Mouse (Mus musculus) cerebral cortex, adult 2 months (tissue): ENCODE results near the gene Them5.

Experiments used
- WGBS: fragments of 180-500 bp; shearing (Covaris S2); methylation state at CpG from one replicate; pipeline ENCODE4 v1.1.7; 2018; 5-methylcytosine and 5-hydroxymethylcytosine counted together

Gene Them5

GRCm38 (mm10) chr3:94341959-94342422 is at the start of gene Them5:
Them5 (plus strand) TSS chr3:94342099.
- 52% methylated on average over 3 of the region's 3 CpGs for WGBS

DNA sequence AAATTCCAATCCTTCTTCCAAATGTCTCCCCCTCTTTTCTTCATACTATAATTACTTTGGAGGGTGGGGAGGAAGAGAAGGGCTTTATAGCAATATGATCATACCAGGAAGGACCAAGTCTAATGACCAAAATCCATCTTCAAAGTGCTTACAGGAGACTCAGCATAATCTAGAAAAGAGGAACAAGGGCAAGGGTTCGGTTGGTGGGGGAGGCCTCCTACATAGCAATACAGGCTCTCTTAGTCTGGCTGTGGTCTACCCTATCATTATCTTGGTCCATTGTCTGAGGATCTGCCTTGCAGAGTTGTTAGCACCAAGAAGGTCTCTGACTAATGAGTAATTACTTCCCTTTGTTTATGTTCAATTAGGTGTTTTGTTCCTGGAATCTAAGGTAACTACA is 36.4 kb upstream of the Them5 start:
- WGBS: 66% methylated on average over 1 of the region's 1 CpGs

DNA sequence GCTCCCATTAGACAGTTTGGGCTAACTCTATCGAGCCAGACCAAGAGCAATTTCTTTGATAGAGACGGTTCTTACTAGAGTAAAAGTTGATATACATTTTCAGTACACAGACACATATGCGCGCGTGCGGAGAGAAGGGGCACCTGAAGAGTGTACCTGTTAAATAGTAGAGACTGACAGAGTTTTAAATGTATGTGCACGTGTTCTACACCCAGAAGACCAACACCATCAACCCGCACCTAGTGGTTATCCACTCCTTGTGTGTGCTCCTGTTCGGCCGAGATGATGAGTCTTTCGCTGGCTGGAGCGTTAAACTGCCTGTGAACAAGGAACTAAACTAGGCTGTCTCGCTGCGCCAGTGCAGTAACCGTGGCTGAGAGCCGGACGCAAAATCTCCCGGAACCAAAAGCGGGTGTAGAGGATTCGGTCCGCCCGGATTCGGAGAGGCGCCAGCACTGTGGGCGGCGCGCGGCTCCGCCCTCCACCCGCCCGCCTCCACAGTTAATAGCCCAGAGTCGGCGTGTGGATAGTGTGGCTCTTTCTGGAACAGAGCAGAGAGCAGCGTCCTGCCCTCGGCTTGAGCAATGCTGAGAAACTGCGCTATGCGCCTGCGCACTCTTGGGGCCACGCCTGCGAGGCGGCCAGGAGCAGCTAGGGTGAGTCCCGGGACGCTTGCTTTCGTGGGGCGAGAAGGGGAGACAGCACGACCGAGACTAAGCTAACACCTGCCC is 32.1 kb upstream of the Them5 start, which contains the start of gene Them4:
Gene Them4 (plus strand): TSS at position 457 of the 731 bp plus-strand sequence.
- 1% methylated on average over 47 of the region's 47 CpGs for WGBS

DNA sequence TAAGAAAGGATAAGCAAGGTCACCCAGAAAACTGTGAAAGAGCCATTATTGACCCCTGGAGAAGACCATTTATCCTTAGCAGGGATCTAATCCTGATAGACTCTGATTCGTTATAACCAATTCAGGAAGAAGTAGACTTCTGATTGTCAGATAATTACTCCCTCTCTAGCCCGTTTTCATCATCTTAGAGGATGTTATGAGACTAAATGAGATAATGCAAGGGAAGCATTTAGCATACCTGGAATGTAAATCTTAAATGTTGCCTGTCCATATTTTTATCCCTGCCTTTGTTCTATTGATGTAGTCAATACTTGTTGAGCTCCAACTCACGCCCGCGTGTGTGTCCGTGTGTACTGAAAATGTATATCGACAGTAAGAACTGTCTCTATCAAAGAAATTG is 31.4 kb upstream of the Them5 start:
- 19% methylated on average over 7 of the region's 7 CpGs for WGBS

- WGBS: 49% methylated on average over 6 of the region's 6 CpGs
These were observed 31.0 kb upstream of the Them5 start for GRCm38 (mm10) chr3:94310911-94311310.

DNA sequence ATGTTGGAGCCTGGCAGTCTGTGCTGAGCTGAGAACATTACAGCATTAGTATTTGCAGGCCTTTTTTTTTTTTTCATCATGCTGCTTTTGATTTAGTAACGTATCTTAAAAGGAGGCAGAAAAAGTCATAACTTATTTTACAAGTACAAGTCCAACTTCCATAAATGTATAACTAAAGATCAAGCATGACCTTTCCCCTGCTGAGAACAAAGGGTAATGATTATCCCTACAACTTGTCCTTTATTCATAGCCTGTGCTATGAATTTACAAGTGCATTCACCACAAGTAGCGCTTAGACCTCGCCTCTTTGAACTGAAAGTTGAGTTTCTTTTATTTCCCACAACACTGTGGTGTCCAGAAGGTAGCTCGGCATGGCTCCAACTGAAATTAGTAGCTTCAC is 30.5 kb upstream of the Them5 start:
- WGBS: 69% methylated on average over 4 of the region's 4 CpGs

GRCm38 (mm10) chr3:94328681-94329080 is 13.2 kb upstream of the Them5 start:
- 79% methylated on average over 3 of the region's 3 CpGs for WGBS

DNA sequence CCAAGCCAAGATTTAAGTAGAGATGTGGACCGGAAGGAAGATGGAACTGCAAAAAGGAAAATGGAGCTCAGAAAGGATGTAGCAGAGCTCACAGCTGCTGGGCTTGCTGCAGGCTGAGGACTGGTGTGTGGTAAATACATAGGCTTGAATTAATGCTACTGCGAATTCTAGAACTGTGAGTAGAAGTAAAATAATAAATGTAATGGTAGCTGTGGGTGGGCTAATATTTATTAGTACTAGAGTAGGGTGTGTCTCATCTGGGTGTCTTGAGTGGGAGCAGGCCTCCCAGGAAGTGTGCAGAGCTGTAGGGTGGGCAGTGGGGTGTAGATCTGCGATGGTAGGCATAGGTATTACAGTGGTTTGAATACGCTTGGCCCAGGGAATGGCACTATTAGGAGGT is 7.5 kb upstream of the Them5 start:
- 91% methylated on average over 4 of the region's 4 CpGs for WGBS

DNA sequence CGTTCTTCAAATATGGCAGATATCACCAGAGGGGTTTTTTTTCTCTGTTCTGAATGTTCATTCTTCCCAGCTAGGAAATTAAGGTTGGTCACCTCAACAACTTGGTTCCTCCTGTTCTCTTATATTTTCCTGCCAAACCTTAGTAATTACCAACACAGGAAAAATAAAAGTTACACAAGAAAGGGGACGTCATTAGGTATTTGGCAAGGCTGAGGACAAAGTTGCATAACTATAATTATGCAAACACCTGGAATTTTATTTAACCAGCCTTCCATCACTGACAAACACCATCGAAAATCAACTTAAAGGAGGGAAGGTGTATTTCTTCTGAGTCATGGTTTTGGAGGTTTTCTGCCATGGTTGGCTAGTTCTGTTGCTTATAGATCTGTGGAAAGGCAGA is 3.4 kb upstream of the Them5 start:
- WGBS: 89% methylated on average over 3 of the region's 3 CpGs

DNA sequence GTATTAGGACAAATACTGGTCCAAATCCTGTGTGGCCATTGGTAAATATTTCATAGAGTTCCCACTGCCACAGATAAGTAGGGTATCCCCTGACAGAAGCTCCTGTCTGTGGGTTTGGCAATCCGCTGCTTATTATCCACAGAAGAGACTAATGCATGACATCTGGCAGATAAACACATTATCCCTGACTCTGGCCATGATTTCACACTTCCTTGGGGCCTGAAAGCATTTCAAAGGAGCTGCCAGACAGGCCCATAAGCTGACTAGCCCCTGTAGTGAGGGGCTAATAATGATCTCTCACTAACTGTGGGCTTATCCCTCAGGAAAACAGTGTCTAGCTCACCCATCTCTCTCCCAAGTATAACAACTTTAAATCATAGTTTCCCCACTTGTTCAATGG is 653 bp downstream of the Them5 start:
- WGBS: 84% methylated on average over 1 of the region's 1 CpGs

DNA sequence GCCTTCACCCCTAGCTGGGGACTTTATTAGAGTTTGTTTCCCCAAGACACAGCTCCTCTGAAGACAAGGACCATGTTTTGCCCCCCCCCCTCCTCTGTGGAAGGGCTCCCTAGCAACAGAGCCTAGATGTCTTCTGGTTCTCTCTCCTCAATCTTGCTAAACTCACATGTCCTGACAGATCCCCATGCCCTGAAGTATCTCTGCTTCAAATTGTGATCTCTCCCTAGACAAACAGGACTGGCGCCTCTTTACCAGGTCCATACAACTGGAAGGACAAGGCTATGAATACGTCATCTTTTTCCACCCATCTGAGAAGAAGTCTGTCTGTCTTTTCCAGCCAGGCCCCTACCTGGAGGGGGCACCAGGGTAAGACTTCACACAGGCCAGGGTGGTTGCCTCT is 2.3 kb downstream of the Them5 start:
- 92% methylated on average over 2 of the region's 2 CpGs for WGBS

DNA sequence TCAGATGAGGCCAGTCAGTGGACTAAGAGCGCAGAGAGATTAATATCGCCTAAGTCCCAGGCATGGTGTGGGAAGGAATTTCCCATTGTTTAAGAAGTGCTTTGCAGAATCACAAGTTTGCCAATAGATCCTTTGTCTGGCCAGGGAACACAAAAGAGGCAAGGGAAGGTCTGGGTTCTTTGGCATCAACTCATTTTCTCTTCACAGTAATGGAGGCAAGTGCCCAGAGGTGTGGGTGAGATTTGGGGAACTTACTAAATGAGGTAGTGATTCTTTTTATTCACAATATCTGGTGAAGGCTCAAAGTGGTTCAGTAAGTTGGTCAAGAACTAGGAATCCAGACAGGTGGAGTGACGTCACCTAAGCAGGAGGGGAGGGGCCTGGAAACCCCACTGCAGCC is 3.0 kb downstream of the Them5 start:
- WGBS: 73% methylated on average over 3 of the region's 3 CpGs

GRCm38 (mm10) chr3:94348146-94348545 is 6.2 kb downstream of the Them5 start:
- 80% methylated on average over 2 of the region's 2 CpGs for WGBS

GRCm38 (mm10) chr3:94360812-94361211 is 18.9 kb downstream of the Them5 start:
- WGBS: 2% methylated on average over 1 of the region's 1 CpGs

- whole genome bisulfite sequencing: 71% methylated on average over 7 of the region's 7 CpGs
These were observed 20.2 kb downstream of the Them5 start, which contains the start of gene C2cd4d for GRCm38 (mm10) chr3:94362138-94362537. C2cd4d (plus strand) TSS chr3:94362438.

- 9% methylated on average over 97 of the region's 97 CpGs for WGBS
These were observed 21.6 kb downstream of the Them5 start for GRCm38 (mm10) chr3:94363291-94364153.

- 10% methylated on average over 23 of the region's 23 CpGs for WGBS
These were observed 22.2 kb downstream of the Them5 start for GRCm38 (mm10) chr3:94364154-94364526.

DNA sequence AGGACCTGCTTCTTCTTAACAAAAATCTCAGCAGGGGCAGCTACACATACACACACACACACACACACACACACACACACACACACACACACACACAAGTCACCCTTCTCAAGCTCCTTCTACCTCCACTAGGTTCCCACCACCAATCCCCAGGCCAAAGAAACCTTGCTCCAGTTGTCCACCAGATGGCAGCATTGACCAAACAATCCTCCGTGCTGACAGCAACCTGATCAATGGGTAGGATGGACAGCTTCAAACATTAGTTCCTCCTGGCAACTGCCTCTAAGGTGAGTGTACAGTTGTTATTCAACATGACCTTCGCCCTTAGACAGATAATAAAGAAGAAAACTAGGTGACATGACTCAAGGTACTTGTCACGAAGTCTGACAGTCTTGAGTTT is 24.9 kb downstream of the Them5 start:
- WGBS: 10% methylated on average over 3 of the region's 3 CpGs

GRCm38 (mm10) chr3:94367511-94367910 is 25.6 kb downstream of the Them5 start:
- 90% methylated on average over 6 of the region's 6 CpGs for WGBS

DNA sequence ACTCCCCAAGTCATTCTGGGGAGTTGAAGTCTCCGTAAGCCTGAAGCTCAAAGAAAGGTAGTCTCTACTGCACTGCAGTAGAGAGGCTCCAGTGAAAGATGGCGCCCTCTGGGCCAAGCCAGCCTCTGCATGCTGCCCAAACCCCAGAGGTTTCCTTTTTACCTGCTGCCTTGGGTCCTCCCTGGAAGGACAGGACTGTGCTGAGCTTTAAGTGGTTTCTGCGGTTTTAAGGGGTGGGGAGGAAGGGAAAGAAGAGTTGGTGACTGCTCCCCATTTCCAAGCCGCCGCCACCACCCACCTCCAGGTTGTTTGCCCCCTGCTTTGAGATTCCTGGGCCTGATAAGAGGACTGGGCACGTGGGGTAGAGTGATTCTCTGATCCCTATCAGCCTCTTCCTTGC is 26.7 kb downstream of the Them5 start:
- 79% methylated on average over 6 of the region's 6 CpGs for WGBS

DNA sequence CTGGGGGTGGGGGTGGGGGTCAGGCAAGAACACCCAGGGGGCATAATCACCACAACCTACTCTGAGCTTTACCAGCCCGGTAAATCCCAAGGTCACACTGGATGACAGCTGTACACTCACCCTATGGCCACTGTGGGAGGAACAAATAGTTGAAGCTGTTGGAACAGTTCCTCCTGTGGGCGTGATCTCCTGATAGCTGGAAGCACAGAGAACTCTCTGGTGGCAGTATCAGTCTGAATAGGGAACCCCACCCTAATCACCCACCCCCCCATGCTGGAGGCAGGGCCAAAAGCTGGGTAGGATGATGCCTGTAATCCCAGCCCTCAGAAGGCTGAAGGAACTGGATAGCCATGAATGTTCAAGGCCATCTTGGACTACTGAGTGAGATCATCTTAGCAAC is 27.8 kb downstream of the Them5 start:
- 74% methylated on average over 2 of the region's 2 CpGs for WGBS

DNA sequence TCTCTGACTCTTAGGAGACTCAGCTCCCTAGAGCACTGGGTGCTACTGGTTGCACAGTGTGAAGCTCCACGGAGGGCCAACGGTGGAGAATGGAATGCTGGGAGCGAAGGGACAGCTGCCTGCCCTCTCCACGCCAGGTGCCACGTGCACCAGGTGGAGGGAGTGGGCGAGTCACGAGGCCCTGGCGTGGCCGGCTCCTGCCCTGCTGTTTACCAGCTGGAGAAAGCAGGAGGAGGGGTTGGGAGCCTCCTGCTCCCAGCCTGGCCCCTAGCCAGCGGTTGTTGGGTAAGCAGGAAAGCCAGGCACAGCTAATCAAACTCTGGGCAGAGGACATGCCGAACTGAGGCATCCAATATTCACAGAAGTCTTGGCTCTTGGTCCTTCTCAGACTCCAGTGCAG is 29.7 kb downstream of the Them5 start:
- 19% methylated on average over 11 of the region's 11 CpGs for WGBS

- 8% methylated on average over 3 of the region's 3 CpGs for WGBS
These were observed 30.1 kb downstream of the Them5 start for GRCm38 (mm10) chr3:94372038-94372437.
